Mouse (Mus musculus) midbrain, postnatal 0 days (tissue): ENCODE results near the gene Ifi208. TPM values are rescaled to one million over a fixed set of nuclear protein-coding genes. Genes with fewer than 3 reads are reported as not detected.

ENCODE experiments used
- ATAC-seq: fragments of 200-750 bp; cut with Nextera tagmentation; 2 replicates; pipeline ENCODE4 v1.8.0; 2017; ENCODE audit warnings: moderate number of reproducible peaks, mild to moderate bottlenecking, moderate TSS enrichment, moderate library complexity; ENCODE audit not compliant: low FRiP score
- DNase-seq: peaks from one replicate; pipeline ENCODE4 v3.0.0-alpha.2; 2015; ENCODE audit warnings: low spot score
- H3K27ac ChIP-seq: fragments of 300-500 bp; sonication (generic); 2 replicates; pipeline ENCODE4 v1.5.1; 2014; ENCODE audit warnings: low read depth, mild to moderate bottlenecking, low read length, mixed read lengths
- H3K27me3 ChIP-seq: fragments of 300-500 bp; sonication (generic); 2 replicates; pipeline ENCODE4 v1.6.1; 2014; ENCODE audit warnings: low read length, control low read depth, mixed read lengths; ENCODE audit not compliant: insufficient read depth
- H3K36me3 ChIP-seq: fragments of 300-500 bp; sonication (generic); 2 replicates; pipeline ENCODE4 v1.6.1; 2014; ENCODE audit warnings: low read length, control low read depth, mixed read lengths; ENCODE audit not compliant: insufficient read depth
- H3K4me1 ChIP-seq: fragments of 300-500 bp; sonication (generic); 2 replicates; pipeline ENCODE4 v1.6.1; 2014; ENCODE audit warnings: mild to moderate bottlenecking, control low read depth, antibody characterized with exemption, low read length, mixed read lengths; ENCODE audit not compliant: insufficient read depth
- H3K4me2 ChIP-seq: fragments of 300-500 bp; sonication (generic); 2 replicates; pipeline ENCODE4 v1.6.1; 2014; ENCODE audit warnings: low read depth, mild to moderate bottlenecking, low read length, mixed read lengths; ENCODE audit not compliant: poor library complexity, severe bottlenecking
- H3K4me3 ChIP-seq: fragments of 300-500 bp; sonication (generic); 2 replicates; pipeline ENCODE4 v1.5.1; 2014; ENCODE audit warnings: low read depth, mild to moderate bottlenecking, low read length, moderate library complexity
- H3K9ac ChIP-seq: fragments of 300-500 bp; sonication (generic); replicated peaks from 2 replicates; pipeline ENCODE4 v1.6.1; 2014; ENCODE audit warnings: mild to moderate bottlenecking, low read length, moderate library complexity, mixed read lengths; ENCODE audit not compliant: poor library complexity, severe bottlenecking
- H3K9me3 ChIP-seq: fragments of 300-500 bp; sonication (generic); 2 replicates; pipeline ENCODE4 v1.6.1; 2016; ENCODE audit warnings: low read length, control low read depth
- CTCF ChIP-seq: IDR thresholded peaks from 2 replicates; pipeline ENCODE4 v1.5.1; 2016; ENCODE audit warnings: antibody characterized with exemption, mild to moderate bottlenecking
- WGBS: fragments of 180-500 bp; shearing (Covaris S2); extraction: QIAGEN DNeasy Blood & Tissue Kit; methylation state at CpG from one replicate; pipeline ENCODE4 v1.1.7; 2014; 5-methylcytosine and 5-hydroxymethylcytosine counted together
- microRNA-seq: library from miRNA; unstranded; fragments of <30 nt; microRNA quantifications from one replicate; pipeline ENCODE4, GENCODE M21; 2016; ENCODE audit warnings: borderline number of aligned reads
- polyA plus RNA-seq: library from polyadenylated mRNA; unstranded; fragments of >200 nt; fragmentation: Nextera tagmentation; extraction: Ambion mirVana; gene quantifications from 2 replicates; pipeline ENCODE4 v1.2.1, GENCODE M21; 2015
- total RNA-seq: library from RNA; depleted of rRNA; stranded (reverse); fragments of >200 nt; gene quantifications from 2 replicates; pipeline ENCODE4 v1.2.3, GENCODE M21; 2014; rRNA removed

Gene Ifi208
- total and polyA plus RNA-seq, 2 experiments from 2014 or later: not detected

DNA sequence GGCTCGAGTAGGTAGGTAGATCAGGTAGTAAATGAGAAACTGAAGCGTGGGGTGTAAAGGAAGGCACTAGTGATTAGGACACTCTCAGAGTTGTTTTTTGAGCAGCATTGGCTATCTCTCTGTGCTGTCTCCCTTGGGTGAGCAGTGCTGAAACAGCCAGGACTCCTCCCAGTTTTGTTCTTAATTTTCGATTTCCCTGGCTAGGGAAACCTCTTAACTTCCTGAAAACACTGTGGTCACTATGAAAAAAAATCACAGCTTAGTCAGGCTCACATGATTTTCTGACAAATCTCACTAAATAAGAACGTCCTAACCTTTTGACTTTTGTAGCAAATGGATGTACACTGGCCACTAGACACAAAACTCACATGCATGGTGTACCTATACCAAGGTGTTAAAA, 68.2 kb downstream of the Ifi208 start, which contains the start of gene Ifi207:
Gene Ifi207 (minus strand): TSS at position 92 of the 400 bp plus-strand sequence.
- H3K4me1 ChIP-seq: no peaks in the 10 kb centered on the region

DNA sequence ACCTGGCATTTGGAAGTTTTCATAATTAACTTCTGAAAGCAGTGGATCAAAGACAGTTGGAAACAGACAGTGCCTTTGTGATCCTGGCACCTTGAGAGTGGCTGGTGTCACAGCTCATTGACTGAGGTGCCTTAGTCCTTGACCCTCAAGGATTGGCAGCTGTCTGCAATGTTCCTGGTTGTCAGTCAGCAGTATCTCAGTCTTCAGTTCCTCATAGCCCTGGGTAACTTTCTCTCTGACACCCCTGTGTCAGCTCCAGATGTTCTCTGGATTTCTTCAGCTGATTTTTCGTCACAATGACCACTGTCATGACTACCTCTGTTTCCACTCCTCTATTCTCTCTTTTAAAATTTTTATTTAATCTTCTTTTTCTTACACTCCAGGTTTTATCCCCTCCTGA, 68.8 kb downstream of the Ifi208 start:
- no peak overlapping the region for H3K27ac ChIP-seq
- no peaks in the 10 kb centered on the region for H3K27me3 ChIP-seq
- H3K9me3 ChIP-seq: no peaks in the 10 kb centered on the region
- no peak overlapping the region for H3K4me2 ChIP-seq
- WGBS: 79% methylated on average over 1 of the region's 1 CpGs
- no peak overlapping the region for H3K4me3 ChIP-seq
- H3K4me1 ChIP-seq: no peaks in the 10 kb centered on the region
- DNase-seq (no peak), ATAC-seq (no peak)
- no peak for TF ChIP-seq CTCF
- no peaks in the 10 kb centered on the region for H3K36me3 ChIP-seq
- H3K9ac ChIP-seq: no peak overlapping the region

More for the DNA sequence above, 68.2 kb downstream of the Ifi208 start, which contains the start of gene Ifi207:
- Histone ChIP-seq H3K4me3 (no peak within 1 kb of the TSS), H3K27me3 (no peaks in the 10 kb centered on the region), H3K36me3 (no peaks in the 10 kb centered on the region), H3K4me2 (no peak within 1 kb of the TSS), H3K9me3 (no peaks in the 10 kb centered on the region), H3K9ac (no peak within 1 kb of the TSS), H3K27ac (no peak within 1 kb of the TSS)
- no peak for TF ChIP-seq CTCF
- 76% methylated on average over 4 of the region's 4 CpGs for WGBS
- ATAC-seq (no peak), DNase-seq (no peak)

Small RNA genes lying within 50 kb of the gene (microRNA-seq; reads per million reads assigned to microRNA genes)
- gene Gm44339: not detected

Other genes starting within 250 kb of the Ifi208 start
- gene Ifi206, start 182.6 kb upstream of the Ifi208 start, total RNA-seq: 0.11 TPM in 1 of 2 replicates, not detected in the other
- not detected in 2 replicates for gene Ifi206, start 182.6 kb upstream of the Ifi208 start, polyA plus RNA-seq
- not detected in 2 replicates for gene Ifi214, start 137.7 kb upstream of the Ifi208 start, total RNA-seq
- not detected in 2 replicates for gene Ifi214, start 137.7 kb upstream of the Ifi208 start, polyA plus RNA-seq
- gene Ifi213, start 74.4 kb upstream of the Ifi208 start, total RNA-seq: 0.22 TPM in 1 of 2 replicates, not detected in the other
- not detected in 2 replicates for gene Ifi213, start 74.4 kb upstream of the Ifi208 start, polyA plus RNA-seq
- 0.05 and 0.11 TPM in 2 replicates for gene Ifi209, start 42.8 kb upstream of the Ifi208 start, total RNA-seq
- 0.09 and 0.16 TPM in 2 replicates for gene Ifi209, start 42.8 kb upstream of the Ifi208 start, polyA plus RNA-seq
- gene Ifi207, start 68.1 kb downstream of the Ifi208 start, total RNA-seq: 0.60 and 0.71 TPM in 2 replicates
- 0.27 and 0.57 TPM in 2 replicates for gene Ifi207, start 68.1 kb downstream of the Ifi208 start, polyA plus RNA-seq
- 0.19 and 0.55 TPM in 2 replicates for gene Ifi204, start 93.3 kb downstream of the Ifi208 start, total RNA-seq
- gene Ifi204, start 93.3 kb downstream of the Ifi208 start, polyA plus RNA-seq: 1.1 TPM in 2 replicates
- 0.80 TPM in 1 of 2 replicates, not detected in the other for gene Ifi211, start 239.4 kb downstream of the Ifi208 start, total RNA-seq
- gene Ifi211, start 239.4 kb downstream of the Ifi208 start, polyA plus RNA-seq: 0.34 and 0.48 TPM in 2 replicates